Mouse (Mus musculus) lung, postnatal 36 days (tissue): Measurements from ENCODE around the gene Pnmt.
A peak's percentile ranks its signal among the peaks of the same experiment; 100 is the strongest.

ENCODE experiments used
- DNase-seq: peaks from one replicate; pipeline ENCODE4 v3.0.0; 2022; ENCODE audit warnings: mixed read lengths

Gene Pnmt

DNA sequence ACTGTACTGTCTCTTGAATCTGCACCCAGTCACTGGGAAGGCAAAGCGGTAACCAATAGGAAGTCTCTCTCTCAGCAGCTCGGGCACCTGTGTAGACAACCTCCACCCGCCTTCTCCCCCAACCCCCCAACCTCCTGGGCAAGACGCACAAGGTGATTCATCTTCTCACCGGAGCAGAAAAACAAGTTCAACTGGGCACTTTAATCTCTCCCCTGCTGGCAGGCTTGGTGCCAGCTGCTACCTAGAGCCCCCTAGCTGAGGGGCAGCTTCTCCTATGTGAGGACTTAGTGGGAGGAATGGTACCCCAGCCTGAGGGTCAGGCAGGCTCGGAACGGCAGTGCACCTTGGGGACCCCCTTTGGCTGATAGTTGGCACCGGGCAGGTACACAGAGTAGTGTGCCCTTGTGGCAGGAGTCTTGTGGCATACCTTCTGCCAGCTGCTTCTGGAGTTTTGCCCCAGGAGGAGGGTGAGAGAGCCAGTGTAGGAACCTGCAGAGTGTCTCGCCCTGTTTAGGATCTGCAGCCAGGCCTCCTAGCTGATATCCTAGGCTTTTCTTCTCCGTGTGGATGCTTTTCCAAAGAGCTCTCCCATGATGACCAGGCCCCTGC is 32.8 kb downstream of the Pnmt start:
- peak; percentile 71 for DNase-seq

DNA sequence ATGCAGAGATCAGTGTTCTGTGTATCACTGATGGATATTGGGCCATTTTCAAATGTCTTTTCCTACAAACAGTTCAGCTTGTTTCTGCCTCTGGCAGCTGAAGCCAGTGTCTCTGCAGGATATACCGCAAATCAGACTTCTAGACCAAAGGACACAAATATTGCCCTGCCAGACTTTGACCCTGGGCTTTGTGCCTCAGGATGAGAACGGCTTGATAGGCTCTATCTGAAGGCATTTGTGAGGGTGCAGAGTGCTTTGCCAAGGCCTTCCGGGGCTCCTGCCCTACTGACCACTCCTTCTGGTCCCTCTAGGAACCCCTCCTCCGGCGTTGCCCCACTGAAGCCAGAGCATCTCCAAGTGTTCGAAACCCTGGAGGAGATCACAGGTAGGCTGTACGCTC is 40.3 kb downstream of the Pnmt start:
- DNase-seq = no peak

DNA sequence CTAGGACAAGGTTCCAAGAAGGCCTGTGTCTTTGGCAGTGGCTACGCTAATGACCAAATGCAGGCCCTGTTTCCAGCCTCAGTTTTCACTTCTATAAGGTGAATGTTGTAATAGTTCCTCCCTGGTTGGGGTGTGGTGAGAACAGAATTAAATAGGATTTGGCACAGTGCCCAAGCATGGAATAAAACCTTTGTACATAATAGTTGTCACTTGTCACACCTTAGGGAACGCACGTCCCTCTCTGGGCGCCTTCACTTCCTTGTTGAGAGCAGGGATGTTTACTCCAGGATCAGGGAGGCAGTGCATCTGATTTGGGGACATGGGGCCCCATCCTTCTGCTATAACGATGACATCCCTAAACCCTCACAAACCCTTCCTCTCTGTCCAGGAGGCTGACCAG is 42.2 kb downstream of the Pnmt start:
- no peak for DNase-seq

DNA sequence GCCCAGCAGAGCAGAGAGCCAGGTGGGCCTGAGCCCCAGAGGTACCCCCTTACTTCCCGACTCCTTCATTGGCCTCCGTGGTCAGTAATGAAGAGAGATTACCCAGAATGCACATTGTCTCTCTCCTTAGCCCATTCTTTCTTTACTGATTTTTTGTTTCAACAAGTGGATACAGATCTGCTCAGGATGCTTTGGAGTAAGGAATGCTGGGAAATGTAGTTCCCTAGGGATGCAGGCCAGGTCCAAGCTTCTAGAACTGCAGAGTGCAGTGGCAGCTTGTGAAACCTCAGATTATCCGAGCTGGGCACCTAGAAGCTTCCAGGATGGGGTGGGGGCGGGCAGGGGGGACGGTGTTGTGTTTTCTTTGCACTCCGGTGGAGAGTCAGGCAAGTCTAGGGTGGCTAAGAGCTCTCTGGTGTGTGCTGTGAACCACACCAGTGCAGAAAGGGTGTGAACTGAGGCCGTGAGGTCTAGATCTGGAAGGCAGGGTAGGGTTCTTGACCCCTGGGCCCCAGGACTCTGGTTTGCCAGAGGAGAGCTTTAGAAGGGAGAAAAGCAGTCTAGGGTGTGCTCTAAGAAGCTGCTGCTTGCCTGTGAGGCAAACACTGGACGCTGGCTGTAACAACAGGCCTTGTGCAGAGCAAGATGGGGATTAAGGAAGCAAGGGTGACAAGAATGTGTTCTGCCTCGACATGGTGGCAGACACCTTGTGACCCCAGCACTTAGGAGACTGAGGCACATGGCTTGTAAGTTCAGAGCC is 45.7 kb downstream of the Pnmt start:
- no peak for DNase-seq

DNA sequence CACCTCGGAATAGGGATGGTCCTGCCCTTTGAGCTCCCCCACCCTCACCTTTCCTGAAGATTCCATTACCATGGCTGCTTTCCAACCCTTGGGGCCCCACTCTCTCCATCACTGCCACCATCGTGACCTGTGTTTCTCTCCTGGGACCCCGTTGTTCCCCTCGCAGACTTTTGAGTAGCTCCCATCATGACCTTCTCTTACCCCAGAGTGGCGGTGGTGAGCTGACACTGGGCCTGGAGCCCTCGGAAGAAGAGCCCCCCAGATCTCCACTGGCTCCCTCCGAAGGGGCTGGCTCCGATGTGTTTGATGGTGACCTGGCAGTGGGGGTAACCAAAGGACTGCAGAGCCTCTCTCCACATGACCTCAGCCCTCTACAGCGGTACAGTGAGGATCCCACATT is 49.5 kb downstream of the Pnmt start:
- no peak for DNase-seq

DNA sequence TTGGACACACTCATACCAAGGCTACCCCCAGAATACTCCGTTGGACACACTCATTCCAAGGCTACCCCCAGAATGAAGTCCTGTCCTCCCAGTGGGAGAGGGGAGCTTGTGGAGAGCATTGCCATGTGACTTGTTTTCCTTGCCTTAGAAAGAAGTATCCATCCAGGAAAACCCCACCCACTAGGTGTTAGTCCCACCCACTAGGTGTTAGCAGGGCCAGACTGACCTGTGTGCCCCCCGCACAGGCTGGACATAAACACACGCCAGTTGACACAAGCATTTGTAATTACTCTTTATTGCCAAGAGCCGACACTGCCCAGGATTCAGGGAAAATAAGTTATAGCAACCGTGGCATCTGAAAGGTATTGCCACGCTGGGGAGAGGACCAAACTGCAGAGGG is 51.2 kb downstream of the Pnmt start:
- no peak for DNase-seq
